Mouse (Mus musculus) stomach, postnatal 0 days (tissue): ENCODE results near the gene Tshz2. TPM values are rescaled to one million over a fixed set of nuclear protein-coding genes. Genes with fewer than 3 reads are reported as not detected.

Source experiments
- ATAC-seq: fragments of 200-750 bp; cut with Nextera tagmentation; 2 replicates; pipeline ENCODE4 v1.8.0; 2017; ENCODE audit not compliant: low FRiP score, low TSS enrichment
- DNase-seq: peaks from one replicate; pipeline ENCODE4 v3.0.0-alpha.2; 2016; ENCODE audit warnings: low spot score
- H3K27ac ChIP-seq: fragments of 300-500 bp; sonication (generic); replicated peaks from 2 replicates; pipeline ENCODE4 v1.5.1; 2014; ENCODE audit warnings: mild to moderate bottlenecking, control low read depth
- H3K27me3 ChIP-seq: fragments of 300-500 bp; sonication (generic); 2 replicates; pipeline ENCODE4 v1.6.1; 2014; ENCODE audit warnings: low read length; ENCODE audit not compliant: control insufficient read depth, insufficient read depth
- H3K36me3 ChIP-seq: fragments of 300-500 bp; sonication (generic); 2 replicates; pipeline ENCODE4 v1.6.1; 2014; ENCODE audit warnings: low read length, mixed read lengths; ENCODE audit not compliant: control insufficient read depth, insufficient read depth
- H3K4me1 ChIP-seq: fragments of 300-500 bp; sonication (generic); replicated peaks from 2 replicates; pipeline ENCODE4 v1.6.1; 2014; ENCODE audit warnings: antibody characterized with exemption; ENCODE audit not compliant: control insufficient read depth, insufficient read depth
- H3K4me2 ChIP-seq: fragments of 300-500 bp; sonication (generic); replicated peaks from 2 replicates; pipeline ENCODE4 v1.6.1; 2014; ENCODE audit warnings: low read depth, mild to moderate bottlenecking, control low read depth, moderate library complexity
- H3K4me3 ChIP-seq: fragments of 300-500 bp; sonication (generic); 2 replicates; pipeline ENCODE4 v1.5.1; 2014; ENCODE audit warnings: low read depth, low read length, control low read depth
- H3K9ac ChIP-seq: fragments of 300-500 bp; sonication (generic); 2 replicates; pipeline ENCODE4 v1.6.1; 2014; ENCODE audit warnings: mild to moderate bottlenecking, low read length, control low read depth, mixed read lengths
- H3K9me3 ChIP-seq: fragments of 300-500 bp; sonication (generic); 2 replicates; pipeline ENCODE4 v1.6.1; 2016; ENCODE audit warnings: low read length; ENCODE audit not compliant: control insufficient read depth
- CTCF ChIP-seq: IDR thresholded peaks from 2 replicates; pipeline ENCODE4 v1.5.1; 2016; ENCODE audit warnings: antibody characterized with exemption, low read depth, mild to moderate bottlenecking, moderate library complexity
- EP300 ChIP-seq: optimal IDR thresholded peaks from 2 replicates; pipeline ENCODE3; 2016; ENCODE audit warnings: antibody characterized with exemption
- WGBS: fragments of 180-500 bp; shearing (Covaris S2); extraction: QIAGEN DNeasy Blood & Tissue Kit; methylation state at CpG from one replicate; pipeline ENCODE4 v1.1.7; 2014; 5-methylcytosine and 5-hydroxymethylcytosine counted together
- polyA plus RNA-seq: library from polyadenylated mRNA; unstranded; fragments of >200 nt; fragmentation: Nextera tagmentation; extraction: Ambion mirVana; gene quantifications from 2 replicates; pipeline ENCODE4 v1.2.1, GENCODE M21; 2015

The Tshz2 gene
- polyA plus RNA-seq, 1 experiment from 2014 or later = 6.7 TPM

- H3K9ac ChIP-seq = no peak overlapping the region
- H3K27ac ChIP-seq = no peak overlapping the region
- H3K36me3 ChIP-seq = no peaks in the 10 kb centered on the region
- WGBS = 72% methylated on average over 7 of the region's 7 CpGs
- no peak overlapping the region for H3K4me2 ChIP-seq
- H3K4me1 ChIP-seq = no peaks in the 10 kb centered on the region
- H3K4me3 ChIP-seq = no peak overlapping the region
- no peaks in the 10 kb centered on the region for H3K27me3 ChIP-seq
- H3K9me3 ChIP-seq = no peaks in the 10 kb centered on the region
- no peak for DNase-seq
- ATAC-seq = no peak
- no peak for TF ChIP-seq CTCF
- no peak for TF ChIP-seq EP300
Measured at GRCm38 (mm10) chr2:169734053-169734452, 101.2 kb downstream of the Tshz2 start.

DNA sequence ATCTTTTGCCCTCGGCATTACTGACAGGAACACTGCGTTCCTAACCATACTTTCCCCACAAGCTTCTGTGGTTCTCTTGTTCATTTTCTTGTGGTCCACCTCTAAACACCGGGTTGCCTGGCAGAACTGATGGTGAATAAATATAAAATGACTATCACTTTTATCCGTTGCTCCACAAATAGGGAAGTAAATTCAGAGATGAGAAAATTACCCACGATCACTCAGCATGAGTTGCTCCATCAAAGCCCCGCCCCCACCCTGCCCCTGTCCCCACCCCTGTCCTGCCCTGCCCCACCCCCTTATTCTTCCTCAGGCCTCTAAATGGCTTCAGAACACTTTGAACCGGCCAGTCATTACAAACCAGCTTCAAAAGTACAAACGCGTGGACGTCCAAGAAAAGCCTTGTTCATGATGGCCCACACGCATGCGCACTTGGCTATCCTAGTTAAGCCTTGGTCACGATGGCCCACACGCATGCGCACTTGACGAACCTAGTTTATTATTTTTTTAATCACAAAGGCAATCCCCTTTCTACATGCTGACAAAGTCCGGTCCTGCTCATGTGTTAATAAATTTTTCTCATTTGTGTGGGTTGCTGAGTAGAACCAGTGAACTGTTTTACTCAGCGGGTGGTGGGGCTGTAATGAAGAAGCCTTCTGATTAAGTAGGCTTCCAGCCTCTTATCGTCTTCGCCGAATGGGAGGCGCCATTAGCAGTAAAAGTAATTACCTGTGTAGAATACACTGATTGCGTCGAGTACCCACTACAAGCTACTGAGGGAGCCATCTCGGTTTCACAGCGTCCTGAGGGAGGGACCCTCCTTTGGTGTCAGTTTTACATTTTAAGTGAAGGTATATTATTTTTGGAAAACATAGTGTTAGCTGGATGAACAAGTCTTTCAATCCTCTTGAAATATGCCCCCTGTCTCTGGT lies 102.9 kb downstream of the Tshz2 start:
- Histone ChIP-seq H3K4me3 (no peak overlapping the region), H3K27me3 (no peaks in the 10 kb centered on the region), H3K36me3 (no peaks in the 10 kb centered on the region), H3K4me1 (no peaks in the 10 kb centered on the region), H3K9me3 (no peaks in the 10 kb centered on the region), H3K9ac (no peak overlapping the region), H3K4me2 (no peak overlapping the region), H3K27ac (no peak overlapping the region)
- TF ChIP-seq CTCF = no peak
- no peak for TF ChIP-seq EP300
- DNase-seq (no peak), ATAC-seq (no peak)
- WGBS = 91% methylated on average over 26 of the region's 26 CpGs

DNA sequence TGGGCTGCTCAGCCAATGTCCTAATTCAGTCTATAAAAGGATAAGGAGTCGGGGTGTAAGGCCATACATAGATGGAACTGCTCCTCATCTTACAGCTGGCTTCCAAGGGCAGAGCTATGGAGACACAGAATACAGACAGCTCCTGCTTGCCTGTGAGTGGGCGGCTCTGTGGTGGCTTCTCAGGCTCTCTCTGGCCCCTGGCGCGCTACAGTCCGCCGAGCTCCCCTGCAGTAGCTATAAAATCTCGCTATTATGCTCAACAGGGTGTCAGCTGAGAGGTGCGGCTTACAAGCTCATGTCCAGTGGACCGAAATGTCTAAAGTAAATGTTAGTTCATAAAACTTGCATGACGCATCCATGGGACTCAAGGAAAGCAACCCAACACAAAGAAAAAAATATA lies 108.2 kb downstream of the Tshz2 start:
- Histone ChIP-seq H3K4me1 (no peaks in the 10 kb centered on the region), H3K27ac (no peak overlapping the region), H3K9ac (no peak overlapping the region), H3K9me3 (no peaks in the 10 kb centered on the region), H3K4me2 (no peak overlapping the region), H3K36me3 (no peaks in the 10 kb centered on the region), H3K4me3 (no peak overlapping the region), H3K27me3 (no peaks in the 10 kb centered on the region)
- no peak for ATAC-seq
- DNase-seq = no peak
- TF ChIP-seq CTCF = no peak
- no peak for TF ChIP-seq EP300
- 81% methylated on average over 10 of the region's 10 CpGs for WGBS

DNA sequence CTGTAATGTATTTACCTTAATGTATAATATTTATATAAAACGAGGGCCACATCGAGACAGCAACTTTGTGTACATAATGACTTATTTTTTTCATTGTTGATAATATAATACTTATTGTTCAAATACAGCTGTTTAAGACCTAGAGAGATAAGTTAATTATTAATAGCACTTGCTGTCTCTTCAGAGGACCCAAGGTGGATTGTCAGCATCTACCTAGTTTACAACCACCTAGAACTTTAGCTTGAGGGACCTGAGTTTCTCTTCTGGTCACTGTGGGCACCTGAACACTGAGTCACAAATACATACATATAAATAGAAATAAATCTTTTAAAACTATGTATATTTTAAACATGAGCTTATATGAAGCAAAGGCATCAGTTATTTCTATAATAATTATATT lies 110.0 kb downstream of the Tshz2 start:
- no peak overlapping the region for H3K4me3 ChIP-seq
- H3K36me3 ChIP-seq = no peaks in the 10 kb centered on the region
- no peak for DNase-seq
- no peaks in the 10 kb centered on the region for H3K27me3 ChIP-seq
- no peak overlapping the region for H3K4me2 ChIP-seq
- H3K27ac ChIP-seq = no peak overlapping the region
- no peaks in the 10 kb centered on the region for H3K9me3 ChIP-seq
- no peak overlapping the region for H3K9ac ChIP-seq
- no peak for TF ChIP-seq EP300
- no peak for TF ChIP-seq CTCF
- H3K4me1 ChIP-seq = no peaks in the 10 kb centered on the region
- WGBS = 28% methylated on average over 2 of the region's 2 CpGs
- no peak for ATAC-seq

- DNase-seq = no peak
- WGBS = 58% methylated on average over 6 of the region's 6 CpGs
- Histone ChIP-seq H3K9me3 (no peaks in the 10 kb centered on the region), H3K27me3 (no peaks in the 10 kb centered on the region), H3K9ac (no peak overlapping the region), H3K4me1 (no peaks in the 10 kb centered on the region), H3K4me2 (no peak overlapping the region), H3K36me3 (no peaks in the 10 kb centered on the region), H3K27ac (no peak overlapping the region), H3K4me3 (no peak overlapping the region)
- ATAC-seq = no peak
- TF ChIP-seq CTCF (no peak), EP300 (no peak)
Measured at GRCm38 (mm10) chr2:169743294-169743693, 110.5 kb downstream of the Tshz2 start.

GRCm38 (mm10) chr2:169743910-169744309 lies 111.1 kb downstream of the Tshz2 start:
- H3K27me3 ChIP-seq = no peaks in the 10 kb centered on the region
- H3K27ac ChIP-seq = no peak overlapping the region
- H3K4me2 ChIP-seq = no peak overlapping the region
- no peaks in the 10 kb centered on the region for H3K9me3 ChIP-seq
- H3K9ac ChIP-seq = no peak overlapping the region
- TF ChIP-seq EP300 (no peak), CTCF (no peak)
- no peaks in the 10 kb centered on the region for H3K4me1 ChIP-seq
- H3K4me3 ChIP-seq = no peak overlapping the region
- no peaks in the 10 kb centered on the region for H3K36me3 ChIP-seq
- no peak for ATAC-seq
- 35% methylated on average over 4 of the region's 4 CpGs for WGBS
- no peak for DNase-seq
